Mouse (Mus musculus) CH12.LX (cell line): ENCODE measurements around the gene Gm9758. TPM values are rescaled to one million over a fixed set of nuclear protein-coding genes. Genes with fewer than 3 reads are reported as not detected.
"Not testable (repeated sequence)": the region's sequence is repeated elsewhere in the genome, so short reads cannot be mapped to it uniquely, and the experiment has no call there.

ENCODE experiments used
- DNase-seq: peaks from one replicate; pipeline ENCODE4 v3.0.0-alpha.2; 2013; ENCODE audit errors: extremely low read depth
- H3K27ac ChIP-seq: 2 replicates; pipeline ENCODE4 v1.5.1; 2012; ENCODE audit warnings: low read depth, mild to moderate bottlenecking, control low read depth, moderate library complexity; ENCODE audit not compliant: insufficient read depth
- H3K27me3 ChIP-seq: replicated peaks from 2 replicates; pipeline ENCODE3; 2012; ENCODE audit warnings: inconsistent platforms
- H3K36me3 ChIP-seq, 2 experiments: replicated peaks in 1 of 2; 2 replicates each; pipeline versions ENCODE3 to v1.6.1; 2012; ENCODE audit warnings: inconsistent platforms in 1 of 2, low read length in 1 of 2, mild to moderate bottlenecking in 1 of 2, mixed read lengths in 1 of 2, moderate library complexity in 1 of 2; ENCODE audit not compliant: control insufficient read depth in 1 of 2, insufficient read depth in 1 of 2
- H3K4me1 ChIP-seq, 2 experiments: 2 replicates each; pipeline ENCODE4 v1.6.1; 2012; ENCODE audit warnings: inconsistent platforms in 1 of 2, moderate library complexity in 1 of 2; ENCODE audit not compliant: insufficient read depth in 2 of 2, control insufficient read depth in 1 of 2
- H3K4me2 ChIP-seq: 2 replicates; pipeline ENCODE4 v1.6.1; 2012; ENCODE audit warnings: low read depth, mild to moderate bottlenecking, control low read depth; ENCODE audit not compliant: poor library complexity, insufficient read depth, severe bottlenecking
- H3K4me3 ChIP-seq, 3 experiments: fragments of 150-350 bp in 1 of 3; sonication (generic) in 1 of 3; replicated peaks in 1 of 3; 2 replicates each; pipeline versions ENCODE3 to v1.5.1; 2011 to 2012; ENCODE audit warnings: low read depth in 2 of 3, low read length in 2 of 3, mild to moderate bottlenecking in 2 of 3, moderate library complexity in 2 of 3, control low read depth in 1 of 3, improper control_type of control experiment in 1 of 3, inconsistent platforms in 1 of 3, mixed read lengths in 1 of 3; ENCODE audit not compliant: poor library complexity in 1 of 3
- H3K79me2 ChIP-seq: replicated peaks from 2 replicates; pipeline ENCODE4 v1.6.1; 2012; ENCODE audit warnings: mild to moderate bottlenecking, moderate library complexity; ENCODE audit not compliant: control insufficient read depth, poor library complexity, insufficient read depth, severe bottlenecking; ENCODE audit errors: extremely low read depth
- H3K9ac ChIP-seq: 2 replicates; pipeline ENCODE4 v1.6.1; 2012; ENCODE audit warnings: low read depth, mild to moderate bottlenecking, control low read depth, moderate library complexity; ENCODE audit not compliant: insufficient read depth
- H3K9me3 ChIP-seq: replicated peaks from 2 replicates; pipeline ENCODE3; 2012; ENCODE audit warnings: low read length, inconsistent platforms, mixed read lengths
- CTCF ChIP-seq, 2 experiments: IDR thresholded peaks in 1 of 2; conservative IDR thresholded peaks in 1 of 2; 2 replicates each; pipeline ENCODE4 v1.5.1; 2011 to 2012; ENCODE audit warnings: low read depth in 2 of 2, low read length in 2 of 2, improper control_type of control experiment in 1 of 2, inconsistent platforms in 1 of 2, mild to moderate bottlenecking in 1 of 2, moderate library complexity in 1 of 2
- RAD21 ChIP-seq: IDR thresholded peaks from 2 replicates; pipeline ENCODE4 v1.6.1; 2011; ENCODE audit warnings: low read depth, mild to moderate bottlenecking, low read length, improper control_type of control experiment, moderate library complexity
- ZNF384 ChIP-seq: IDR thresholded peaks from 2 replicates; pipeline ENCODE4 v1.6.1; 2012; ENCODE audit warnings: low read depth, low read length, improper control_type of control experiment, inconsistent platforms
- dilution Hi-C: fragments of 300-500 bp; cut with MboI; formaldehyde crosslinking; loops from 2 replicates; pipeline ENCODE4 v1.14.3; 2020; ENCODE audit warnings: low sequenced_read_pairs; ENCODE audit not compliant: extremely low pct_unique_long_range_greater_than_20kb, extremely low pct_ligation_motif_present
- in situ Hi-C: fragments of 300-500 bp; cut with MboI; formaldehyde crosslinking; loops from 3 replicates; pipeline ENCODE4 v1.14.3; 2019; ENCODE audit warnings: low sequenced_read_pairs, low pct_ligation_motif_present, low pct_unique_long_range_greater_than_20kb, mixed read lengths
- polyA plus RNA-seq: library from polyadenylated mRNA; unstranded; fragments of >175 nt; gene quantifications from 2 replicates; pipeline ENCODE4 v1.2.1, GENCODE M21; 2012; ENCODE audit warnings: low read depth; ENCODE audit not compliant: insufficient read length
- total RNA-seq, 2 experiments: library from RNA; depleted of rRNA; stranded (reverse); fragments of 300-350 nt in 1 of 2; fragments of >200 nt in 1 of 2; gene quantifications; 2 replicates each; pipeline ENCODE4 v1.2.3; 2012 to 2014

Gene Gm9758
- total RNA-seq (2012; rRNA removed) (not detected in 2 replicates), total RNA-seq (2014; rRNA removed) (not detected in 2 replicates), polyA plus RNA-seq (not detected in 2 replicates)

GRCm38 (mm10) chr5:14914799-14915198, at the start of gene Gm9758:
Gene Gm9758 (minus strand): TSS chr5:14914899.
- H3K27me3 ChIP-seq, DNase-seq, H3K9ac ChIP-seq, H3K9me3 ChIP-seq, H3K79me2 ChIP-seq, in situ Hi-C loops, H3K27ac ChIP-seq, H3K4me2 ChIP-seq, H3K4me3 ChIP-seq, H3K4me1 ChIP-seq, dilution Hi-C loops, H3K36me3 ChIP-seq: not testable (repeated sequence)

GRCm38 (mm10) chr5:14963821-14964220, 49.1 kb upstream of the Gm9758 start:
- H3K9me3 ChIP-seq, H3K9ac ChIP-seq, H3K27ac ChIP-seq, dilution Hi-C loops, H3K27me3 ChIP-seq, H3K4me2 ChIP-seq, H3K36me3 ChIP-seq, H3K4me3 ChIP-seq, H3K79me2 ChIP-seq, H3K4me1 ChIP-seq: not testable (repeated sequence)
- peak in 1 of 2 experiments; percentile 40; a peak in 2 of 4 replicates for TF ChIP-seq CTCF (conservative IDR thresholded peaks at IDR 0.05 in 1 of 2, IDR thresholded peaks at IDR 0.05 in 1 of 2; ENCODE audit: low read depth in 2 of 2, low read length in 2 of 2)
- peak; percentile 42; the same call in 1 of the 2 replicates for TF ChIP-seq ZNF384
- TF ChIP-seq RAD21: peak; percentile 6
- TF ChIP-seq, all 38 proteins: peak for 3; not testable (repeated sequence) for 35
- DNase-seq, in situ Hi-C loops: not testable (repeated sequence)

- H3K27ac ChIP-seq: not testable (repeated sequence)
Observed at GRCm38 (mm10) chr5:14961502-14961901, 46.8 kb upstream of the Gm9758 start.

GRCm38 (mm10) chr5:14955928-14956706, 41.4 kb upstream of the Gm9758 start:
- H3K9me3 ChIP-seq: not testable (repeated sequence)

More at GRCm38 (mm10) chr5:14961502-14961901, 46.8 kb upstream of the Gm9758 start:
- dilution Hi-C loops, H3K4me3 ChIP-seq, H3K9ac ChIP-seq, H3K27me3 ChIP-seq, H3K9me3 ChIP-seq, H3K4me1 ChIP-seq, H3K79me2 ChIP-seq, H3K36me3 ChIP-seq, H3K4me2 ChIP-seq, DNase-seq, in situ Hi-C loops: not testable (repeated sequence)

GRCm38 (mm10) chr5:14953587-14953986, 38.9 kb upstream of the Gm9758 start:
- H3K4me3 ChIP-seq, H3K27me3 ChIP-seq, dilution Hi-C loops, DNase-seq, H3K27ac ChIP-seq, H3K79me2 ChIP-seq, H3K4me1 ChIP-seq, in situ Hi-C loops, H3K9ac ChIP-seq, H3K9me3 ChIP-seq, H3K36me3 ChIP-seq, H3K4me2 ChIP-seq: not testable (repeated sequence)

More at GRCm38 (mm10) chr5:14955928-14956706, 41.4 kb upstream of the Gm9758 start:
- H3K9ac ChIP-seq, H3K79me2 ChIP-seq, dilution Hi-C loops, H3K4me2 ChIP-seq, H3K4me3 ChIP-seq, H3K27me3 ChIP-seq, H3K27ac ChIP-seq, H3K4me1 ChIP-seq, in situ Hi-C loops, H3K36me3 ChIP-seq, DNase-seq: not testable (repeated sequence)

GRCm38 (mm10) chr5:14952749-14953148, 38.0 kb upstream of the Gm9758 start:
- H3K79me2 ChIP-seq, DNase-seq, H3K4me2 ChIP-seq, H3K36me3 ChIP-seq, H3K9me3 ChIP-seq, in situ Hi-C loops, H3K9ac ChIP-seq, H3K4me3 ChIP-seq, H3K27ac ChIP-seq, H3K4me1 ChIP-seq, H3K27me3 ChIP-seq, dilution Hi-C loops: not testable (repeated sequence)
